Mouse (Mus musculus) kidney, postnatal 0 days (tissue): ENCODE data around the gene Tmem259. TPM values are rescaled to one million over a fixed set of nuclear protein-coding genes. Genes with fewer than 3 reads are reported as not detected.

Experiments
- ATAC-seq: fragments of 200-750 bp; cut with Nextera tagmentation; replicated peaks from 2 replicates; pipeline ENCODE4 v1.8.0; 2017; ENCODE audit warnings: low read depth, moderate number of reproducible peaks, moderate TSS enrichment, moderate library complexity; ENCODE audit not compliant: low FRiP score
- DNase-seq: peaks from one replicate; pipeline ENCODE4 v3.0.0-alpha.2; 2016; ENCODE audit warnings: low spot score
- H3K27ac ChIP-seq: fragments of 300-500 bp; sonication (generic); 2 replicates; pipeline ENCODE4 v1.5.1; 2014; ENCODE audit warnings: mild to moderate bottlenecking
- H3K27me3 ChIP-seq: fragments of 300-500 bp; sonication (generic); 2 replicates; pipeline ENCODE4 v1.6.1; 2014; ENCODE audit warnings: low read length, mixed read lengths; ENCODE audit not compliant: insufficient read depth
- H3K36me3 ChIP-seq: fragments of 300-500 bp; sonication (generic); 2 replicates; pipeline ENCODE4 v1.6.1; 2014; ENCODE audit warnings: low read length, mixed read lengths; ENCODE audit not compliant: insufficient read depth
- H3K4me1 ChIP-seq: fragments of 300-500 bp; sonication (generic); replicated peaks from 2 replicates; pipeline ENCODE4 v1.6.1; 2014; ENCODE audit warnings: antibody characterized with exemption, low read length, mixed read lengths; ENCODE audit not compliant: insufficient read depth
- H3K4me2 ChIP-seq: fragments of 300-500 bp; sonication (generic); 2 replicates; pipeline ENCODE4 v1.6.1; 2014; ENCODE audit warnings: mild to moderate bottlenecking, low read length, moderate library complexity, mixed read lengths
- H3K4me3 ChIP-seq: fragments of 300-500 bp; sonication (generic); replicated peaks from 2 replicates; pipeline ENCODE4 v1.5.1; 2014; ENCODE audit warnings: low read depth, low read length
- H3K9ac ChIP-seq: fragments of 300-500 bp; sonication (generic); 2 replicates; pipeline ENCODE4 v1.6.1; 2014; ENCODE audit warnings: low read depth, low read length
- H3K9me3 ChIP-seq: fragments of 300-500 bp; sonication (generic); replicated peaks from 2 replicates; pipeline ENCODE4 v1.6.1; 2016; ENCODE audit warnings: low read length, inconsistent platforms, mixed read lengths
- CTCF ChIP-seq: IDR thresholded peaks from 2 replicates; pipeline ENCODE4 v1.5.1; 2016; ENCODE audit warnings: antibody characterized with exemption, low read depth, mild to moderate bottlenecking, moderate library complexity
- WGBS: fragments of 180-500 bp; shearing (Covaris S2); extraction: QIAGEN DNeasy Blood & Tissue Kit; methylation state at CpG from one replicate; pipeline ENCODE4 v1.1.7; 2014; 5-methylcytosine and 5-hydroxymethylcytosine counted together
- polyA plus RNA-seq: library from polyadenylated mRNA; unstranded; fragments of >200 nt; fragmentation: Nextera tagmentation; extraction: Ambion mirVana; gene quantifications from 2 replicates; pipeline ENCODE4 v1.2.1, GENCODE M21; 2015

Tmem259 gene
- polyA plus RNA-seq, 1 experiment from 2014 or later, result 26.6 TPM

DNA sequence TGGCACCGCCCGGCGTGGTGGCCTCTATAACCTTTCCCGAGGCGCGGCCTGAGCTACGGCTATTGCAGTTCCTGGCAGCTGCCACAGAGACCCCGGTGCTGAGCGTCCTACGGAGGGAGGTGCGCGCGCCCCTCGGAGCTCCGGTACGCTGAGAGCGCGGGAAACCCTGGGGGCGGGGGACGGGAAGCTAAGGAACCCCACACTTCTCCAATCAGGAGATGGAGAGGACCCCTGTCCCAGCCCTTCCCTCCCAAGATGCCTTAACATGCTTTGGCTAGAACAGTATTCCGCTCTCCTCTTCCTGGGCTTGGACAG is 13.0 kb downstream of the Tmem259 start:
- Histone ChIP-seq H3K36me3 (peaks cover 34% of the 10 kb centered on the region), H3K4me3 (peak overlapping the region; percentile 38), H3K9me3 (no peaks in the 10 kb centered on the region), H3K27ac (no peak overlapping the region), H3K27me3 (no peaks in the 10 kb centered on the region), H3K4me2 (peak overlapping the region; percentile 76), H3K9ac (peak overlapping the region; percentile 44), H3K4me1 (peaks cover 14% of the 10 kb centered on the region)
- WGBS, result 4% methylated on average over 21 of the region's 21 CpGs
- TF ChIP-seq CTCF, result no peak
- DNase-seq, result peak; percentile 14
- ATAC-seq, result no peak

DNA sequence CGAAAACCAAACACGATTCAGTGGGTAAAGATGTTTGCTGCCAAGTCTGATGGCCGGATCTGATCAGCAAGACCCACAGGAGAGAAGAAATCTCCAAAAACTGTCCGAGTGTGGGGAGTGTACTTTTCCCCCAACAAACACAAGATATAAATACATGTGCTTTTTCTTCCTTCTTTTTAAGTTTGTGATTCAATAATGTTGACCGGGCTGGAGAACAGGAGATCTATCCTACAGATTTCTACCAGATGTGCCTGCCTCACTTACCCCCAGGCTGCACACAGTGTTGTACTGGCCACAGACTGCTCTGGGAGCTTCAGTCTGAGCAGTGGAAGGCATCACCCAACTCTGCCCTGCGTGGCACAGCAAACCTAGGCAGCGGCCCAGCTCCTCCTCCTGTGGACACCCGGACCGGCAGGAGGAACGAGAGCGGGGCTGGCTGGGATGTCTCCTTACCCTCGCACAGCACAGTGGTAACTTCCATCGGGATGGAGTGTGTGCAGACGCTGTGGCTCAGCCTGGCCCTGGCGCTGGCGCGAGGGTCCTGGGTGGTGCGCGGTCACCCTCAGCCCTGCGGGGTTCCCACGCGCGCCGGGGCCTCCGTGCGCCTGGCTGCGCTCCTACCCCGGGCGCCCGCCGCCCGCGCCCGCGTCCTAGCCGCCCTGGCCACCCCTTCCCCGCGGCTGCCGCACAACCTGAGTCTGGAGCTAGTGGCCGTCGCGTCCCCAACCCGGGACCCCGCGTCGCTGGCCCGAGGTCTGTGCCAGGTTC is 13.5 kb downstream of the Tmem259 start, which contains the start of gene Grin3b:
Gene Grin3b, plus strand, starts transcription at position 301 of the 768 bp plus-strand sequence.
- H3K4me2 ChIP-seq, result peak within 1 kb of the TSS; percentile 76
- H3K9me3 ChIP-seq, result no peaks in the 10 kb centered on the region
- no peak for TF ChIP-seq CTCF
- 7% methylated on average over 47 of the region's 47 CpGs for WGBS
- ATAC-seq, result no peak
- H3K27ac ChIP-seq, result no peak within 1 kb of the TSS
- H3K9ac ChIP-seq, result peak within 1 kb of the TSS; percentile 44
- H3K4me1 ChIP-seq, result peaks cover 14% of the 10 kb centered on the region
- peak within 1 kb of the TSS; percentile 38 for H3K4me3 ChIP-seq
- no peak for DNase-seq
- no peaks in the 10 kb centered on the region for H3K27me3 ChIP-seq
- peaks cover 34% of the 10 kb centered on the region for H3K36me3 ChIP-seq

DNA sequence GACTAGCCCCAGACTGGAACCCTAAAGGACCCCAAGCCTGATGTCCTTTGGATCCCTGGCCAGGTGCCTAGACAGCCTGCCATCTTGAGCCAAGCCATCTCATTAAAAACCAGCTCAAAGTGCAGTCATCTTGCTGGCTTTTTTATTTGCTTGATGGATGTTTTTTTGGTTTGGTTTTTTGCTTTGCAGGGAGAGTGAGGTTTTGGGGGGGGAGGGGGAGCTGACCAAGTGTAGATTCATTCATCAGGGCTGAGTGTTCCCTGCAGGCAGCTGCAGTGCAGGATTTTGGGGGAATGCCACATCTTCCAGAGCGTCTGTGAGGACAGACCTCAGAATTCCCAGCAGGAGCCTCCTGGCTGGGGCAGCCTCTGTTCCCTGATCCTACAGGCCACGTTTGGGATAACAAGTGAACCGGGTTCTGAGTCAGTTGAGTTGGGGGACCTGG is 15.0 kb downstream of the Tmem259 start:
- WGBS, result 17% methylated on average over 3 of the region's 3 CpGs
- peaks cover 14% of the 10 kb centered on the region for H3K4me1 ChIP-seq
- H3K36me3 ChIP-seq, result peaks cover 39% of the 10 kb centered on the region
- H3K27me3 ChIP-seq, result no peaks in the 10 kb centered on the region
- no peak overlapping the region for H3K4me2 ChIP-seq
- DNase-seq (peak; percentile 25), ATAC-seq (no peak)
- no peak overlapping the region for H3K27ac ChIP-seq
- no peak overlapping the region for H3K9ac ChIP-seq
- TF ChIP-seq CTCF, result no peak; the same call in 1 of the 2 replicates
- H3K4me3 ChIP-seq, result no peak overlapping the region
- H3K9me3 ChIP-seq, result no peaks in the 10 kb centered on the region

DNA sequence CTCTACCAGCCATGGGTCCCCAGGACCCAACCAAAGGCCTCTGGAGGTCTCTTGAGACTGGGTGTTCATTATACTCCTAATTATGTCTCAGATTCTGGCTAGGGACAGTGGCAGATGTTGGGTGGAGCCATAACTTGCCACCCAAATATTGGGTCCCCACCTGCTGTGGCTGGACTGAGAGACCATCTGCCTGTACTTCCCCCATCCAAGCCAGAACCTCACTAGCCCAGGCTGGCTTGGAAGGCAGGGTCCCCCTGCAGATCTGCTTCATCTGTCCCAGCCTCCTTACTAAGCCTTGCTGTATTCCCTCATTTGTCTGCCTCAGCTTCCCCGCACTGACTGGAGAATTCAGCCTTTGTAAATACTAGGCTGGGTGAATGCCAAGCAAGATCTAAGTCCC is 15.9 kb downstream of the Tmem259 start:
- no peak overlapping the region for H3K9ac ChIP-seq
- ATAC-seq, result no peak
- peaks cover 39% of the 10 kb centered on the region for H3K36me3 ChIP-seq
- no peak overlapping the region for H3K4me2 ChIP-seq
- 91% methylated on average over 1 of the region's 1 CpGs for WGBS
- H3K4me3 ChIP-seq, result no peak overlapping the region
- no peaks in the 10 kb centered on the region for H3K9me3 ChIP-seq
- no peaks in the 10 kb centered on the region for H3K27me3 ChIP-seq
- DNase-seq, result no peak
- H3K27ac ChIP-seq, result no peak overlapping the region
- peaks cover 14% of the 10 kb centered on the region for H3K4me1 ChIP-seq
- no peak for TF ChIP-seq CTCF

DNA sequence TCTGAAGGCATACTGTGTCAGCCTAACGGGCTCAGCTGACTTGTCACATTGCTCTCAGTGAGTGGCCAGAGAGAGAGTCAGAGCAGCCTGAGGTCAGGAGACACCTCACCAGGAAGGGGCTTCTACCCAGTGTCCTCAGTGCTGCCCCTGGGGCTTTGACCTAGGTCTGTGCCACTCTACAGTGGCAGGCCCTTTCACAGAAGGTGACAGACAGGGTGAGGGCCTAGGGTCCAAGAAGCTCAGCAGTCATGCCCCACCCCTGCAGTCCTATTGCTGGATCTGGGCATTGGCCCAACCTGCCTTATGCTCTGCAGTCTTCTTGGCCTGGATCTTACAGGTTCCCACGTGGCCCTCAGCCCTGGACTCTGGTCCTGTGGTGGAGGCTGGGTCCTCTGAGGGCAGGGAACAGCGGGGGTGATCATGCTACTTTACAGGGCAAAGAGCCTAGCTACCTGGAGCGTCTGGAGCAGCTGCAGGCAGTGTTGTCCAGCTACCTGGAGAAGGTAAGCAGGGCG is 17.2 kb downstream of the Tmem259 start:
- Histone ChIP-seq H3K9ac (no peak overlapping the region), H3K27ac (no peak overlapping the region), H3K4me3 (no peak overlapping the region), H3K9me3 (no peaks in the 10 kb centered on the region), H3K27me3 (no peaks in the 10 kb centered on the region), H3K4me1 (peaks cover 14% of the 10 kb centered on the region), H3K36me3 (peaks cover 46% of the 10 kb centered on the region), H3K4me2 (no peak overlapping the region)
- WGBS, result 82% methylated on average over 5 of the region's 5 CpGs
- DNase-seq (no peak), ATAC-seq (peak; percentile 52)
- TF ChIP-seq CTCF, result no peak

DNA sequence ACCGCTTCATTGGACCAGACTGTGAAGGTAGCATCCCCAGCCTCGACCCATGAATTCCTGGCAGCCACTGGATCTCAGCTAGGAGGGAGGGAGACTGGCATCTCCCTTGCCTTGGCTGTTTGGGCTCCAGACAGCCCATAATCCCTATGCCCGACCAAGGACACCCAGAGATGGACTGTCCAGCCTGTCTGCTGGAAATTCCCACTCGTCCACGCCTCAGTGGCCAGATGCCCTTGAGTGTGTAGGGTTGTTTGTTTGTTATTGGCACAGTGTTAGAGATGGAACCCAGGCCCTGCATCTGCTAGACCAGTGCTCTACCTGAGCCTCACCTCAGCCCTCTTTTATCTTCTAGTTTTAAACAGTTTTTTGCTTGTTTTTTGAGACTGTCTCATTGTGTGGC is 18.8 kb downstream of the Tmem259 start:
- 91% methylated on average over 5 of the region's 5 CpGs for WGBS
- ATAC-seq, result no peak
- DNase-seq, result no peak
- Histone ChIP-seq H3K4me3 (no peak overlapping the region), H3K27ac (no peak overlapping the region), H3K9me3 (no peaks in the 10 kb centered on the region), H3K9ac (no peak overlapping the region), H3K4me1 (peaks cover 9% of the 10 kb centered on the region), H3K36me3 (peaks cover 46% of the 10 kb centered on the region), H3K4me2 (no peak overlapping the region), H3K27me3 (no peaks in the 10 kb centered on the region)
- TF ChIP-seq CTCF, result no peak
